Mouse (Mus musculus) R1 (cell line): Measurements from ENCODE around the gene Cipc.

ENCODE experiments used
- DNase-seq: peaks from one replicate; pipeline ENCODE4 v3.0.0-alpha.2; 2018; ENCODE audit warnings: low read depth, low spot score

Cipc gene

DNA sequence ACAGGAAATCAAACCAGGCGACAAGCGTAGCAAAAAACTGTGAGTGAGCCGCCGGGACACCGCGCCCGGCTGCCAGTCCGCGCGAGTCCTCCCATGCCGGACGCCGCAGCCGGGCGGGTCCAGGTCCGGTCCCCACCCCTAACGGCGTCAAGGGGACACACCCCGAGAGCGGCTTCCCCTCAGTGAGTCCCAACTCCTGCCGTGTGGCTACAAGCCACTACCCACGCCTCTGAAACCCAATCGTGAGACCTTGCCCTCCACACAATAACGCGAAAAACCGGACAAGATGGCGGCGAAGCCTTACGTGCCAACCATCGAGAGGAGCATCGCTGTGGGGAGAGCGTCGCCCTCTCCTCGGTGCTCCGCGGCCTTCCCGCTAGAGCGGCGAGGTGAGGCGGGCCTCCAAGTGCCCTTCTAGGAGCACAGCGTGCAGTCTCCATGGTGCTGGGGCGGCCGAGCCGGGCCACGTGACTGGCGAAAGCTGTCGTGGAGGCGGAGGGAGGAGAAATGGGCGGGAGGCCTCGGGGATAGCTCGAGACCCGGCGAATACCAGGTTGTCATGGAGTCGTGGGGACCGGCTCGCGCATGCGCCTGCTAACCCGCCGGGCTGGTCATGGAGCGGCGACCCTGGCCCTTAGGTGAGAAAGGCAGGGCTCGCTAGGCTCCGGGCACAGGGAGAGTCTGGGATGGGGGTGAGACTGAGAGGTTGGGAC is at the start of gene Cipc:
Cipc (plus strand) TSS at position 182 of the 713 bp plus-strand sequence.
- peak; percentile 99 for DNase-seq

DNA sequence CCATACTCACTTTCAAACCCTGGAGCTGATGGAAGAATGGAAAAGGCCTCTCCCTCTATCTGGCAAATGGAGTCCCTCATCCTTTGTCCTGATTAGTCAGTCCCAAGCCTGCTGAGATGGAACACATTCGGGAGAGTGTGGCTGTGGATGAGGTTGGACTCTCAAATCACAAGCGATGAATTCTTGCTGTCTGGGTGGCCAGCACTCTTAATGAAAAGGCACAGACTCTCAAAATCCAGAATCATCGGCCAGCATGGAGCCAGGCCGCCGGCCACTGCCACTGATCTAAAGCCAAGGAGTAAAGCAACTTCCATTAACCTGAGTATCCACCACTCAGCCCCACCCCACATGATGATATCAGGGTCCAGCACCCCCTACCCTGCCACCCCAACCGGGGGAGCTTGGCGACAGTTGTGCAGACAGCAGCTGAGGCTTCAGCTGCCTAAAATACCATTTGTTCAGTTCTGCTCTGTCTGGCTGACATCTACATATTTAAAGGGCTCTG is 49.0 kb upstream of the Cipc start:
- no peak for DNase-seq

DNA sequence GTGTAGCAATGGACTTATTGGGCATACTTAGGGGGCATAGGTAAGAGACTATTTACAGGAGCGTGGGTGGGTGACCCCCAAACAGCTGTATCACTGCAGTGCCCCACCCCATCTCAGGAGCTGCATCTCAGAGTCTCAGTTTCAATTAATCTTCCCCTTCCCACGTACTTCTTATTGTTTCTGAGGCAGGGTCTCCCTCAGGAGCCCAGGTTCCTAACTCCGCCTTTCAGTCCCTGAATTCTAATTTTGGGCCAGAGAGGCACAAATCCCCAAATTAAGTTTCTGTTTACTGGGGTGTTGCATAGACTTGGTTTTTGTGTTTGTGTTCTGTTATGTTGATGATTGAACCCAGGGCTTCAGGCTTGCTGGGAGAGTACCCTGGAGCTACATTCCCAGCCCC is 48.4 kb upstream of the Cipc start:
- no peak for DNase-seq

DNA sequence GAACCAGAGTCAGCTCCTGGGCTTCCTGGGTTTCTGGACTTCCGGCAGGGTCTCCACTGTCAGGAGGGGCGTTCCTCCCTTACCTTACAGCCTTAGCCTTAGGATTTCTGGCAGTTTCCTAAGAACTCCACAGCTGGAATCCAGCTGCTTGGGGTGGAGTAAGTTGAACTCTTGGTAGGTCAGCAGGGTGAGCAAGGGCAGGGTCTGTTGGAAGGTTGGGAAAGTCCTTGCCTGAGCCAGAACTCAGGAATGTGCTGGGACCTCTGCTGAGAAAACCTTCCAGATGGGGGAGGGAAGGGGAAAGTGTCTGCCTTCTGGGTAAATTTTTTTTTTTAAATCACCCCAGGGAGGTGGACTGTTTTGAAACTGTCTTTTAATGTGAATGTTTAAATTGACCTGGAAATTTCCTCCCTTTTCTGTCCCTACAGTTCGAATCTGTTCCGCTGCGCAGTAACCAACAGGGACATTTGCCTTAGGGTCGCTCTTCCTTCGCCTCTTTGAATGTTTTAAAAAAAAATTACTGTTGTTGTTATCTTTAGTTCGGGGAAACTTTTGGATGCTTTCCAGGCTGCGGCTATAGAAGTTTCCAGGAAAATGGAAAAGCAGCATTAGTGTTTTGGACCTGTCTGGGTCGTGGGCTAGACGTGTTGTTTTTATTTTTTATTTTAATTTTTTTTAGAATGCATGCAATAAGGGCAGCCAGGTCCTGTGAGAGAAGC is 47.2 kb upstream of the Cipc start:
- peak; percentile 99 for DNase-seq

DNA sequence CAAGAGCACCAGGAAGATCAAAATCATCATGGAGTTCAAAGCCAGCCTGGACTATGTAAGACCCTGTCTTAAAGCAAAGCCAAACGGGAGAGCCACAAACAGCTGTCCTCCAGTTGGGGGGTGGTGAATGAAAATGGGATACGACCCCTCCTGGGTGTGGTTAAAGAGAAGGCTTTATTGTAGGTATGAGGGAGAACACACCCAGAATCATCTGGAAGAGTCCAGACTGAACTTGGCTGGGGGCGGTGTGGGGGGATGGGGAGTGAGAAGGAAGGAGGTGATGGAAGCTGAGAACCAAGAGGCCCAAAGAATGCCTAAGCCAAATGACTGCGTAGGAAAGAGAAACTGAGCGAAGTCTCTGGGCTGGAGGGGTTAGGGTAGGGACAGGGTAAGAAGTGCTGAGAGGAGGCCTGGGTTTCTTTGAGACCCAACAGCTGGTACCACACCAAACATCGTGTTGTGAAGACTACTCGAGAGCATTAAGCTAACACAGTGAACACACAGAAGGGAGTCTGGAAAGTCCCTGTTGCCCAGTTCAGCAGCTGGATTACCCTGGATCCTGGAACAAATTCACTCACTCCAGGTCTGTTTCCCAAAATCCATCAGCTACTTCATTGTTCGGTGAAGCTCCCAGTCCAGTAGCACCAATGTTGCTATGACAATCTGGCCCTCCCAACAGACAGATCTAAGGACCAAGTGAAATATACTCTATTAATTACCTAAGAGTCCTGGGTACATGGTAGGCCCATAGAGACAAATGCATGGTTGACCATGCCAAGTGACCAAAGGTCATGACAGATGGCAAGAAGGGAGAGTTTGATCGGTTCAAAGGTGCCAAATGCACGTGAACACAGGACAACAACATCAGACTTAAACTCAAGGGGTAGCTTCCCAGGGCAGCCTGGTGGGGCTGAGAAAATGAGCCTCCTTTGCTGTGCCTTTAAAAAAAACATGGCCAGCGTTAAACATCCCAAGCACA is 42.7 kb upstream of the Cipc start:
- DNase-seq = peak; percentile 85

DNA sequence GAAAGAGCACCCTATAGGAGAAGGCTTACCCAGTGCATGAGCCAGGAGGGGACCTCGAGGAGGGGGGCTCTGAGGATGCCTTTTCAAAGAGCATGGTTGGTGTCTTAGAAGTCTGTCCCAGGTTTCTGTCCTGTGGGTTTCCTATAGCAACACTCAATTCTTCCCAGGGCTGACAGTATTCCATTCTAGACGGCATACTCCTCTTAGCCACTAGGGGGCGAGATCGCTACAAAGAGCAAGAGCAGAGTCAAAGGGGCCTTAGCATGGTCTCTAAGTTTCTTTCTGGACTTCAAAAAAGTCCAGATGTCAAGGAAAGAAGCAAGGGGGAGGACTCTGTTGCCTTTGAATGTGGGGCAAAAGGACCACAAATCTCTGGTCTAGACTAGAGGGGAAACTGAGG is 41.6 kb upstream of the Cipc start:
- peak; percentile 92 for DNase-seq

DNA sequence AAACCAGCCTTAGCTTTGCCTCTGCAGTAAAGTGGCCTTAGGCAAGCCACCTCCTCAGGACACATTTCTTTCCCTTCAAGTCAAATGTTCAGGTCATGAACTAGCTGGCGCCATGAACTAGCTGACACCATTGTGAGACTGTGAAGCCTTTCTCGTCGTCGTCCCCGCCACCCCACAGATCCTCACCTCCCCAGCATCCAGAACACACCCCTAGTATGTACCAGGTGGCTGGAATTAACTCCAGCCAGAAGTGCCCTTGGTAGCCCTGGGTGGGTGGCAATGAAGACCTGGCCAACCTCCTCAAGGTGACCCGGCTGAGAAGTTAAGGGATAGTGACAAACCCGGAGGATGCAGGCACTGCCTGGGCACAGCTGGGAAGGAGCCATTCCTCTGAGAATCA is 41.0 kb upstream of the Cipc start:
- no peak for DNase-seq

DNA sequence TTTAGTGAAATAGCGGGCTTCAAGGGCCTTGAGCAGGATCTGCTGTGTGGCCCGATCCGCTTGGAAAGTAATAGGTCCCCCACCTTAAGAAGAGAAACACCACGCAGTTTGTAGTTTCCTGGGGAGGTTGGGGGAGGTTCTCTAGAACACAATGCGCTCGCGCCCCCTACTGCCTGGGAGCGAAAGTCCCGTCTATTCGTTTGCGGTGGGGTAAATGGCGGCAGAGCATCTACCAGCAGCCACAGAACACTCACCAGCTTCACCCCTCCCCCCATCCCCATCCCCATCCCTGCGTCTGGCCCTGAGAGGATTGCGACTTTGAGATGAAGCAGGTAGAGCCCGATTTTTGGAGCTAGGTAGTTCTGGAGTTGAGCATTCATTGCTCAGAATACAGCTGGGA is 40.4 kb upstream of the Cipc start:
- peak; percentile 94 for DNase-seq

DNA sequence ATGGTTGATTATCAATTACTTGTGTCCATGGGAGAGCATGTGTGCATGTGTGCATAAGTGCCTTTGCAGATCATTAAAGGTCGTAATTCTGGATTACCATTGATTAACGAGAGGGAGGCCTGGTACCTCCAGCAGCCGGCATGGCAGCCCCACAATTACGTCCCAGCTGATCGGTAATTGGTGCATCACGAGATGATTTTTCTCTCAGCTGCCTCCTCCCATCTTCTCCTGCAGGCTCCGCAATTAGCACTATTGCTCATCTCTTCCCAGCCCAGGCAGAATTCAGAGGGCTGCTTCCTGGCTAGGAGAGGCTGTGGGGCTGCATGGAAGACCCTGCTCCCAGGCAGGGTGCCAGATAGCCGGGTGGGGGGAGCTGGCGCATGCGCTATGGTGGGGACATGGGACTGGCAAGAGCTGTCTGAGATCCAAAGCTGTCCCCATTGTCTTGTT is 35.3 kb upstream of the Cipc start:
- DNase-seq = peak; percentile 84

DNA sequence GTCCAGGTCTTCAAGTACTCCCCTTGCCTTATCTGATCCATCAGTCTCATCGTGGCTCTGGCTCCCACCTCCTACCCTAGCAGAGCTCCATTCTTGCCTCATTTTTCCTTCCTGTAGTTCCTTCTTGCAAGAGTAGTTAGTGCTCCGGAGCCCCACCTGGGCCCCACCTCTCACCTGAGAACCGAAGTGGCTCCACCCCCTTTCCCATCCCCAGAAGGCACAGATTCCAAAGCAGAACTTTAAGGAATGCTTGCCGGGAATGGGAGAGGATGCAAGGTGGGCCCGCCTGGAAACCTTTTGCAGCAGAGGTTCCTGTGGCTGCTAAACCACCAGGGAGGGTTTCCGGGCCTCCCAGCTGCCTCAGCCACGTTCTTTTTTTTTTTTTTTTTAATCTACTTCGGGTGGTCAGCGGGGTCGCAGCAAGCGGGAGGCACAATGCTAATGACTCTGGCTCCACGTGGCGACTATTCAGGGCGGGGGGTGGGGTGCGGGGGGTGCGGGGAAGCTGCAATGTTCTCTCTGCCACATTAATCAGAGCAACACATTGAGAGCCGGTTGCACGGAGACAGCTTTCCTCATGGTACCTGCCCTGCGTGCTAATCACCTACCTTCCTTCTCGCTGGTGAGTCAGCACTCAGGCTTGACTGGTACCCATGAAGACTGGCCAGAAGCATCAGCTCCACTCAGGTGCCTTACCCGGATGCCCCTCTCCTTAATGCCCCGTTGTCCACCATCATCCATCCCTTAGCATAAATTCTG is 34.3 kb upstream of the Cipc start:
- DNase-seq = peak; percentile 96

DNA sequence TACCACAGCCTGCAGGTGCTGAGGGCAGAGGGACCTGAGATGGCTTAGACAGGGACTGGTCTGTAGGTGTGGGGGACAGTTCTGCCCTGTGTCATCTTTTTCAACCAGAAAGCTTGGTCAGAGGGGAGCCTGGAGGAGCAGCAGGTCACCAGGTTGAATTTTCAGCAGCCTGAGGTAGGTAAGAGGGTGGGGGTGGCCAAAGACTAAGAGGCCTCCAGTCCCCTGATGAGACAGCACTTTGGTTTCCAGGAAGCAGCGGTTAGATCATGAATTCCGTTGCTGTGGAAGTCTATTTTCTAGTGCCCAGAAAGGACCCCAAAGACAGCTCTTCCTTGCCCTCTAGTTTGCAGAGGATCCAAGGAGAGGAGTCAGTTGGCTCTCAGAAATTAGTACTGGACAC is 32.5 kb upstream of the Cipc start:
- DNase-seq = no peak

DNA sequence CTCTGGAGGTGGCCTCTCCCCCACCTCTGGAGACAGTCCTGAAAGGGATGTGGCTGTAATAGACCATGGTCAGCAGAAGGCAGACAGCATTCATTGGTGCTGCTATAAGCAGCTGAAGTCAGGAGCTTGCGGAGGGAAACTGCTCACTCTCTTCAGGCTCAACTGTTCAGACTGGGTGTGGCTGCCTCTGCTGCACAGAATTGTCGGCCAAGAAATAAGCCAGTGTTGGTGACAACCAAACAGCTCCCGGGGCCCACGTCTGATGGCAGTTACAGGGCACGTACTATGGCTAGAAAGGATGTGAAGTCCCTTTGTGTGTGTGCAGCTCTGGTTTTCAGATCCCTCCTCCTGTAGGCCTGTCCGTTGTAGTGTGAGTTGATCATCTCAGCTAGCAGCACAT is 32.1 kb upstream of the Cipc start:
- no peak for DNase-seq

DNA sequence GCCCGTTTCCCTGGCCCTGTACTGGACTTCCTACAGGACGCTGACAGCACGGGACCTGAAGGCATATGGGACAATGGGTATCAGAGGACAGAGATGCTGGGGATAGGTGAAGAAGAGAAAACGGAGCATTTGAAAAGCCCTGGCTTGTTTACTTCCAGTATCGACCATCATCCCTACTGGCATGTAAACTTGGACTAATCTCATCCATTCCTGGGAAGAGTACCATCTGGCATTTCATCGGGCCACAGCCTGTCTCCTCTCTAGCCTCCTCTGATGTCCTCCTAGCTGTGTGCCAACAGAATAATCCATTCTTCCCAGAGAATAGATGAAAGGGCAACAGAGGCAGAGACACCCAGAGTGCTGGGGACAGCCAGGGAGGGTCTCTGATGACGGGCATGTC is 31.2 kb upstream of the Cipc start:
- DNase-seq = no peak

DNA sequence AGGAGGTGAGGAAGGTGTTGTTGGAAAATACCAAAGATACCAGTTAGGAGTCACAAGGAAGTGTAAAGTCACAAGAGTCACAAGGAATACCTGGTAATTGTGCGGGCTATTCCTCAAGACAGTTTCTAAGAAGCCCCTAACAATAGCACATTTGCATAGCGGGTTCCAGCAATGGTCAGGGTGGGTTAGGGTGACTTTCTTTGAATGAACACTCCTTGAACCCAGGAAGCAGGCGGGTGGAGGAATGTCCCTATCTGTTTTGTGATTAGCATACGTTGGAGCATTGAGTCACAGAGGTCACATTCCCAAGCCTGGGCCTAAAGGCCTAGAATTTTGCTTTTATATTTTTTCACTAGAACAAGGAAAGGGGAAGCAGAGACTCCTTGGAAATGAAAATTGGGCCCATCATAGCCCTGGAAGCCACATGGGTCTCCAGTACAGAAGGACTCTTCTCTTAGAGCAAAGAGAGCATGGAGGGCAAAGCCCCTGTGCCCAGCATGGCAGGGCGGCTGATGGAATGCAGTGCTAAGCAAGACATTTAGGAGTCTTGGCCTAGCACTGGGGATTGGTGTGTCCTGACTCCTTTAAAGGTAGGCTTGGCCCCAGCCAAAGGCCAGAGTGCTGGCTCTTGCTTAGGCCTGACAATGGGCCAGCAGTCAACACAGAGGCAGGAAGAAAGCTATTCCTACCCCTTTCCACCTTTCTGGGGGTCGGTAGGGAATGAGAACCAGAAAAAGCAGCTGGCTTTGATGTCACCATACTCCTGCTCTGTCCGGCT is 29.9 kb upstream of the Cipc start:
- DNase-seq = peak; percentile 86

DNA sequence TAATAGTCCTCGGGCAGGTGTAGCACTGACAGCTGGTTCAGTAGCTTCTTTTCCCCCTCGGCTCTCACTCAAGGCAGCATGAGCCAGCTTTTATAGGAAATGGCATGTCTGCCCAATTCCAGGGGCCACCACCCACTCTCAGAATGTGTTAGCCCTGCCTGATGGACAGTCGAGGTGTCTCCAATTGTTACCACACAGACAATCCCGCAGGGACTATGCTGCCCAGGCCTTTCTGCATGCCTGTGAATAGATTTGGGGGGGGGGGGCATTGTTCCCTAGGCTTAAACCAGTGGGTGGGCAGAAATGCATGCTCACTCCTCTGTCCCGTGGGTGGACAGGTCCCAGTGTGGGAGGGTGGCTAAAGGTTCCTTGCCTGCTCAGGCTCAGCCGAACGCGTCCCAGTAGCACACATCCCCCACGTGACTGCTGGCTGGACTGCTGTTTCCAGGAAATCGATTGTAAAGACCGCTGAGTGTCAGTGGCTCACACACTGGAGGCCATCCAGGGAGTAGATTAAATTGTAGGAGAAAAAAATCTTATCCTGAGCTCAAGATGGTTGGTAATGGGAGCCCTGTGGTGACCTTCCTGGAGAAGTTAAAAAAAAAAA is 28.4 kb upstream of the Cipc start:
- DNase-seq = peak; percentile 72

DNA sequence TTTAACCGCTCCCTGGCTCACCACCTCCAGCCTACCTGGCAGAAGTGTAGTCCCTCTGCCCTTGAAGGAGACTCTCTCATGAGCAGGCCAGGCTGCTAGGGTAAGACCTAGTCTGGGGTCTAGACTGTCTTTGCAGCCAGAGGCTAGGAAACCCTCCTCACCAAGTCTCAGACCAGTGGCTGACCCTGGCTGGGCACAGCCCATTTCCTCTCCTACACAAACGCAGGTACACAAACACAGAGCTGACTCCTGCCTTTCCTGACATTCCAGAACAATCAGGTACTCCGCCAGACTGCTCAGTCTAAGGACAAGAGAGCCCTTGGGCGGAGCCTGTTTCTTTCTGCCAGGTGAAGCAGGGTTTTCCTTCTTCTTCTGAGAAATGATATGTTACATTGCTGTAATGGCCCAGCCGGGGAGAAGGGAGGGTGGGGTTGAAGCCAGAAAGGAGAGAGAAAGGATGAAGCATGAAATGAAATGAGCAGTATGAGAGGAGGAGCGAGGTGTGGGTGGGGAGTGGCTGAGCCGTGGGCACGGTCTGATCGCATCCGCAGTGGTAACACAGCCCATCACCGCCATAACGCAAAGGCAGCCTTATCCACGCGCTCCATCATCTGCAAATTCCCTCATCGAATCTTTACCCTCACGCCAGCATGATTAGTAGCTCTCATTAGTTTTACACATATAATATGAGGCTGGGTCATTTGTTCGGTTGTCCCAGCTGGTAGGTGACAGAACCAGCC is 27.7 kb upstream of the Cipc start:
- peak; percentile 68 for DNase-seq

DNA sequence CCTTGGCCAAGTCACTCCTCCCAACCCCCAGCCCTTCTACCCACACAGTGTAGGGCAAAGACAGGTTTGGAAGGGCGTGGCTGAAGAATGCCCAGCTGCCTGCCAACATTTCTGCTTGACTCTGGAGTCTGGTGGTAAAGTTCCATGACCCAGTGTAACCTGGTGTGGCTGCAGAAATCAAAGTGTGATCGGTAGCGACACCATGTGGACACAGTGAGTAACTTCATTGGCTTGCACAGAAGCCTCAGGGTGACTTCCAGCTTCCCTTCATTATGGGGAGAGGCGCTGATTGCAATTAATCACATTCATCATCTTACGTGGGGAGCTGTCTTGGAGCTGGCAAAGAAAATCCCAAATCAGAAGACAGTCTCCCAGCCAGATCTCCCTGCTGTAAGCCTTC is 23.0 kb upstream of the Cipc start:
- DNase-seq = peak; percentile 89

DNA sequence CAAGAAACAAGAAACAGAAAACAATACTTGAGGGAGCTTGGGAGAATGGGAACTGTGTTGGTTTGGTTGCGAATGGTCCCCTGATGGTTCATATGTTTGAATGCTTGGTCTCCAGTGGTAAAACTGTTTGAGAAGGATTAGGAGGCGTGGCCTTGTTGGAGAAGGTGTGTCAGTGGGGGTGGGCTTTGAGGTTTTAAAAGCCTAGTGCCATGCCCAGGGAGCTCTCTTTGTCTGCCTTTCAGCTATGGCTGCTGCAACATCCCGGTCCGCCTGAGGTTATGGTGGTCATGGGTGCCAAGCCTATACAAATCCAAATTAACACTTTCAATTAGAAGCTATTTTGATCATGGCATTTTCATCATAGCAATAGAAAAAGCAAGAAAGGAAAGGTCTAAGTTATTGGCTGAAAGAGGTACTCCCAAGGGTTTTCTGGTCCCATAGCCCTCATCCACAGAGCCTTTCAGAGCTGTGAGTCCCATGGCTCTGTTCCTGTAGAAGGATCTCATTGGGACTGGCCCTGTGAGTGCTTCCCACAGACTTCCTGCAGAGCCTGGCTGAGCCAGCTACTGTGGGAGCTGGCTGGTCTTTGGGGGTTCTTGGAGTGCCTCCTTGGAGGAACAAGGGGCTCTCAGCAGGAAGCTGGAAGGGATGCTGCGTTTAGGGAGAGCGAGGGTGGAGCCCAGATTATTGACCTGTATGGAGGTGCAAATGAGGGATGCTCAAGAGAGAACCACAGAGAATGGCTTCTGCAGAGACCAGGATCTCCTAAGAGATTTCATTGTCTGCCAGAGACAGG is 15.7 kb upstream of the Cipc start:
- DNase-seq = peak; percentile 84
